Mouse (Mus musculus) right cerebral cortex, postnatal 25 days (tissue): ENCODE results near the gene Tanc2.

Experiments used
- DNase-seq: peaks from one replicate; pipeline ENCODE4 v3.0.0; 2022

Tanc2 gene

GRCm38 (mm10) chr11:105959355-105959754 is 369.6 kb downstream of the Tanc2 start:
- peak; percentile 46 for DNase-seq

GRCm38 (mm10) chr11:105964691-105965090 is 374.9 kb downstream of the Tanc2 start:
- no peak for DNase-seq

GRCm38 (mm10) chr11:105966288-105966687 is 376.5 kb downstream of the Tanc2 start:
- DNase-seq: no peak

- peak; percentile 30 for DNase-seq
Observed at GRCm38 (mm10) chr11:105967741-105968574, 378.2 kb downstream of the Tanc2 start, which contains the start of gene Ace. Gene Ace (plus strand): TSS chr11:105967945.

GRCm38 (mm10) chr11:105968948-105969347 is 379.2 kb downstream of the Tanc2 start:
- DNase-seq: no peak

GRCm38 (mm10) chr11:105969516-105969915 is 379.7 kb downstream of the Tanc2 start:
- no peak for DNase-seq

GRCm38 (mm10) chr11:105974593-105974992 is 384.8 kb downstream of the Tanc2 start:
- DNase-seq: no peak

GRCm38 (mm10) chr11:105975050-105975449 is 385.3 kb downstream of the Tanc2 start:
- DNase-seq: no peak

- DNase-seq: no peak
Observed at GRCm38 (mm10) chr11:105975636-105976035, 385.9 kb downstream of the Tanc2 start.

- no peak for DNase-seq
Observed at GRCm38 (mm10) chr11:105978232-105978631, 388.4 kb downstream of the Tanc2 start.

GRCm38 (mm10) chr11:105978634-105979033 is 388.8 kb downstream of the Tanc2 start:
- DNase-seq: no peak
